Mouse (Mus musculus) kidney, postnatal 0 days (tissue): Measurements from ENCODE around the gene Eno2. TPM values are rescaled to one million over a fixed set of nuclear protein-coding genes. Genes with fewer than 3 reads are reported as not detected.

Experiments
- ATAC-seq: fragments of 200-750 bp; cut with Nextera tagmentation; replicated peaks from 2 replicates; pipeline ENCODE4 v1.8.0; 2017; ENCODE audit warnings: low read depth, moderate number of reproducible peaks, moderate TSS enrichment, moderate library complexity; ENCODE audit not compliant: low FRiP score
- DNase-seq: peaks from one replicate; pipeline ENCODE4 v3.0.0-alpha.2; 2016; ENCODE audit warnings: low spot score
- H3K27ac ChIP-seq: fragments of 300-500 bp; sonication (generic); 2 replicates; pipeline ENCODE4 v1.5.1; 2014; ENCODE audit warnings: mild to moderate bottlenecking
- H3K27me3 ChIP-seq: fragments of 300-500 bp; sonication (generic); 2 replicates; pipeline ENCODE4 v1.6.1; 2014; ENCODE audit warnings: low read length, mixed read lengths; ENCODE audit not compliant: insufficient read depth
- H3K36me3 ChIP-seq: fragments of 300-500 bp; sonication (generic); 2 replicates; pipeline ENCODE4 v1.6.1; 2014; ENCODE audit warnings: low read length, mixed read lengths; ENCODE audit not compliant: insufficient read depth
- H3K4me1 ChIP-seq: fragments of 300-500 bp; sonication (generic); replicated peaks from 2 replicates; pipeline ENCODE4 v1.6.1; 2014; ENCODE audit warnings: antibody characterized with exemption, low read length, mixed read lengths; ENCODE audit not compliant: insufficient read depth
- H3K4me2 ChIP-seq: fragments of 300-500 bp; sonication (generic); 2 replicates; pipeline ENCODE4 v1.6.1; 2014; ENCODE audit warnings: mild to moderate bottlenecking, low read length, moderate library complexity, mixed read lengths
- H3K4me3 ChIP-seq: fragments of 300-500 bp; sonication (generic); replicated peaks from 2 replicates; pipeline ENCODE4 v1.5.1; 2014; ENCODE audit warnings: low read depth, low read length
- H3K9ac ChIP-seq: fragments of 300-500 bp; sonication (generic); 2 replicates; pipeline ENCODE4 v1.6.1; 2014; ENCODE audit warnings: low read depth, low read length
- H3K9me3 ChIP-seq: fragments of 300-500 bp; sonication (generic); replicated peaks from 2 replicates; pipeline ENCODE4 v1.6.1; 2016; ENCODE audit warnings: low read length, inconsistent platforms, mixed read lengths
- CTCF ChIP-seq: IDR thresholded peaks from 2 replicates; pipeline ENCODE4 v1.5.1; 2016; ENCODE audit warnings: antibody characterized with exemption, low read depth, mild to moderate bottlenecking, moderate library complexity
- WGBS: fragments of 180-500 bp; shearing (Covaris S2); extraction: QIAGEN DNeasy Blood & Tissue Kit; methylation state at CpG from one replicate; pipeline ENCODE4 v1.1.7; 2014; 5-methylcytosine and 5-hydroxymethylcytosine counted together
- microRNA counts: library from miRNA; unstranded; fragments of <30 nt; microRNA quantifications from one replicate; lab custom pipeline; 2015
- microRNA-seq: library from miRNA; unstranded; fragments of <30 nt; microRNA quantifications from one replicate; pipeline ENCODE4, GENCODE M21; 2016
- polyA plus RNA-seq: library from polyadenylated mRNA; unstranded; fragments of >200 nt; fragmentation: Nextera tagmentation; extraction: Ambion mirVana; gene quantifications from 2 replicates; pipeline ENCODE4 v1.2.1, GENCODE M21; 2015

Gene Eno2
- polyA plus RNA-seq, 1 experiment from 2014 or later = 7.6 TPM

DNA sequence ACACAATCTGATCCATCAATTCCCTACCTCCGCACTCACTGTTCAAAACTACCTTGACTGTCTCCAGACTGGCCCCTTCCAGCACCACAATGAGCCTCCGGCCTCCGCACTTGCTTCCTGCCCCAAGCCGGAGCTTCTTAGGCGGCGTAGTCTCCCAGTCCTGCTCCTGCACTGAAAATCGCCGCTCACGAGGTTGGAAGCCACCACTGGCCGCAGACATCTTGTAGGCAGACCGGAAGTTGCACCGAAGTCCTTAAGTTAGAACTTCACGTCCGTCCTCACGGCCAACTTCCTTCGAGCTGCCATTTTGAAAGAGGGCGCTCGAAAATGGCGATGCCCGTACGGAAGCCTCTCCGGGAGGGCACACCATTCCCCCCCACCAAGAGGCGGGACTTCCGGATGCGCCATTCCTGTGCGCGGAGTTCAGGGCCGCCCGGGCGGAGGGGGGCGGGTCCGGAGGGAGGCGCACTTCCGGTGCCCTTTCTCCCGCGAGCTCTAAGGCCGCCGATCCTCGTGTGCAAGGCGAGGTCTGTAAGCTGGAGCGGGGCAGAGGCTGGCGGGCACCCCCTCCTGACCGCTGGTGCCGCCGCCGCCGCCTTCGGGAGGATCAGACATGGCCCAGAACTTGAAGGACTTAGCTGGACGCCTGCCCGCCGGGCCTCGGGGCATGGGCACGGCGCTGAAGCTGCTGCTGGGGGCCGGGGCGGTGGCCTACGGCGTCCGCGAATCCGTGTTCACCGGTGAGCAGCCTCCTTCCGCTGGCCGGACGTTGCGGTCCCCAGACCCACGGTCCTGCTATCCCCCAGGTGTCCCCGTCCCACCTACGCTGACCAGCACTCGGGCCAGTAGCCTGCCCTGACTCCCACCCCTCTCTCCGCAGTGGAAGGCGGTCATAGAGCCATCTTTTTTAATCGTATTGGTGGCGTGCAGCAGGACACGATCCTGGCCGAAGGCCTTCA, 57.4 kb downstream of the Eno2 start, which contains the start of the genes Emg1 and Phb2:
Gene Emg1 (minus strand): TSS at position 355 of the 959 bp plus-strand sequence.
Gene Phb2 (plus strand): TSS at position 513 of the 959 bp plus-strand sequence.
- Histone ChIP-seq H3K9ac (peak within 1 kb of the TSS; percentile 94), H3K4me3 (peak within 1 kb of the TSS; percentile 92), H3K27me3 (no peaks in the 10 kb centered on the region), H3K36me3 (peaks cover 29% of the 10 kb centered on the region), H3K4me2 (peak within 1 kb of the TSS; percentile 92), H3K27ac (peak within 1 kb of the TSS; percentile 91), H3K9me3 (no peaks in the 10 kb centered on the region), H3K4me1 (peaks cover 19% of the 10 kb centered on the region; the same call in 1 of the 2 replicates)
- ATAC-seq (peak; percentile 95), DNase-seq (peak; percentile 98)
- peak; percentile 2; the same call in 1 of the 2 replicates for TF ChIP-seq CTCF
- under 1% methylated on average over 76 of the region's 76 CpGs for WGBS

MicroRNAs within 50 kb of the gene (microRNA counts, 519-probe panel; counts per million panel counts)
- microRNA mmu-miR-141 (lab: Ali Mortazavi, UCI) (5,579 counts per million, percentile 88 among the panel's probes with 10 or more counts), microRNA mmu-miR-200c (lab: Ali Mortazavi, UCI) (5,966 counts per million, percentile 90 among the panel's probes with 10 or more counts)

Small RNA genes lying within 50 kb of the gene (microRNA-seq; reads per million reads assigned to microRNA genes)
- 781 reads per million, percentile 75 among the genes with 10 or more reads in this experiment for gene Mir141
- 4,395 reads per million, percentile 90 among the genes with 10 or more reads in this experiment for gene Mir200c

Other genes with a start within 250 kb of the Eno2 start
- gene C1s1, start 227.3 kb downstream of the Eno2 start, polyA plus RNA-seq = 29.9 and 32.8 TPM in 2 replicates
- 0.05 and 0.06 TPM in 2 replicates for gene C1rb, start 199.4 kb downstream of the Eno2 start, polyA plus RNA-seq
- gene C1s2, start 133.6 kb downstream of the Eno2 start, polyA plus RNA-seq = 0.34 and 0.51 TPM in 2 replicates
- gene Lpcat3, start 106.6 kb downstream of the Eno2 start, polyA plus RNA-seq = 90.6 and 93.4 TPM in 2 replicates
- 166 and 183 TPM in 2 replicates for gene Emg1, start 57.5 kb downstream of the Eno2 start, polyA plus RNA-seq
- gene Phb2, start 57.3 kb downstream of the Eno2 start, polyA plus RNA-seq = 404 and 411 TPM in 2 replicates
- 13.0 and 13.6 TPM in 2 replicates for gene Ptpn6, start 31.0 kb downstream of the Eno2 start, polyA plus RNA-seq
- 549 and 600 TPM in 2 replicates for gene Grcc10, start 28.3 kb downstream of the Eno2 start, polyA plus RNA-seq
- not detected in 2 replicates for gene Gm45234, start 13.7 kb downstream of the Eno2 start, polyA plus RNA-seq
- gene Atn1, start 13.1 kb downstream of the Eno2 start, polyA plus RNA-seq = 13.0 and 13.7 TPM in 2 replicates
- 0.43 and 0.59 TPM in 2 replicates for gene Lrrc23, start 10.1 kb upstream of the Eno2 start, polyA plus RNA-seq
- 26.1 and 27.4 TPM in 2 replicates for gene Spsb2, start 39.0 kb upstream of the Eno2 start, polyA plus RNA-seq
- 664 and 686 TPM in 2 replicates for gene Tpi1, start 44.6 kb upstream of the Eno2 start, polyA plus RNA-seq
- 96.6 and 106 TPM in 2 replicates for gene Usp5, start 59.8 kb upstream of the Eno2 start, polyA plus RNA-seq
- gene Cdca3, start 59.9 kb upstream of the Eno2 start, polyA plus RNA-seq = 85.1 and 91.2 TPM in 2 replicates
- 0.98 and 1.2 TPM in 2 replicates for gene Gnb3, start 70.6 kb upstream of the Eno2 start, polyA plus RNA-seq
- gene P3h3, start 88.1 kb upstream of the Eno2 start, polyA plus RNA-seq = 14.7 and 14.8 TPM in 2 replicates
- 1.5 and 2.2 TPM in 2 replicates for gene Gpr162, start 94.3 kb upstream of the Eno2 start, polyA plus RNA-seq
- 0.24 and 0.28 TPM in 2 replicates for gene Cd4, start 118.5 kb upstream of the Eno2 start, polyA plus RNA-seq
- gene Lag3, start 142.0 kb upstream of the Eno2 start, polyA plus RNA-seq = 2.5 and 2.9 TPM in 2 replicates
- 359 and 399 TPM in 2 replicates for gene Ptms, start 150.4 kb upstream of the Eno2 start, polyA plus RNA-seq
- 348 and 352 TPM in 2 replicates for gene Mlf2, start 161.7 kb upstream of the Eno2 start, polyA plus RNA-seq
- 153 and 157 TPM in 2 replicates for gene Cops7a, start 195.9 kb upstream of the Eno2 start, polyA plus RNA-seq
- gene Pianp, start 227.0 kb upstream of the Eno2 start, polyA plus RNA-seq = 2.0 and 2.1 TPM in 2 replicates
- 11.3 and 11.4 TPM in 2 replicates for gene Zfp384, start 239.5 kb upstream of the Eno2 start, polyA plus RNA-seq